Mouse (Mus musculus) lung, adult 2 months (tissue): Measurements from ENCODE around the gene Tmcc3.

Experiments used
- CTCF ChIP-seq: fragments of 200-500 bp; IDR thresholded peaks from 2 replicates; pipeline ENCODE4 v1.5.1; 2011; ENCODE audit warnings: mild to moderate bottlenecking, low read length, control low read depth; ENCODE audit not compliant: insufficient read depth
- POLR2A ChIP-seq: fragments of 200-500 bp; IDR thresholded peaks from 2 replicates; pipeline ENCODE4 v1.6.1; 2011; ENCODE audit warnings: low read depth, mild to moderate bottlenecking, control low read depth, low read length, borderline replicate concordance; ENCODE audit errors: extremely low read depth

DNA sequence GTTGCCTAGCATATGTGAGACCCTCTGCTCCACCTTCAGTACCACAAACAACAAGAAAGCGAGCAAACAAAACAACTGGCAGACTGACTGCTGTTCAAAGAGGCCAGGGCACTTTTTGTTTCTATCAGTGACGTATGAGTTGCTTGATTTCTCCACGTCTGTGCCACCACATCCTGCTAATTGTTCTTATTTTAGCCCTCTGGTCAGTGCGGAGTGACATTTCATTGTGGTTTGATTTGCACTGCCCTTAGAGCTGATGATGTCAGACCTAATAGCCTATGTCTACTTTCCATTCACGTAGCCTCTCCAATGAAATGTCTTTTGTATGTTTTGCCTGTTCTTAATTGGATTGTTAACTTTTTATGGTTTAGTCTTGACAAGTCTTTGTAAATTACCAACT is 197.1 kb downstream of the Tmcc3 start:
- TF ChIP-seq CTCF (no peak), POLR2A (no peak)
